Mouse (Mus musculus) limb, embryonic 14.5 days (tissue): ENCODE measurements around the gene Wdr66. TPM values are rescaled to one million over a fixed set of nuclear protein-coding genes. Genes with fewer than 3 reads are reported as not detected.

Experiments
- ATAC-seq: fragments of 200-750 bp; cut with Nextera tagmentation; 2 replicates; pipeline ENCODE4 v1.8.0; 2017; ENCODE audit warnings: low read depth, moderate number of reproducible peaks, moderate TSS enrichment; ENCODE audit not compliant: low FRiP score
- DNase-seq: peaks from one replicate; pipeline ENCODE4 v3.0.0-alpha.2; 2015; ENCODE audit warnings: low spot score
- H3K27ac ChIP-seq: fragments of 300-500 bp; sonication (generic); replicated peaks from 2 replicates; pipeline ENCODE4 v1.5.1; 2014; ENCODE audit warnings: low read depth, mild to moderate bottlenecking, low read length, moderate library complexity, mixed read lengths
- H3K27me3 ChIP-seq: fragments of 300-500 bp; sonication (generic); 2 replicates; pipeline ENCODE4 v1.6.1; 2014; ENCODE audit warnings: low read length, mixed read lengths; ENCODE audit not compliant: control insufficient read depth, insufficient read depth
- H3K36me3 ChIP-seq: fragments of 300-500 bp; sonication (generic); 2 replicates; pipeline ENCODE4 v1.6.1; 2014; ENCODE audit warnings: mild to moderate bottlenecking, low read length, moderate library complexity, mixed read lengths; ENCODE audit not compliant: control insufficient read depth, insufficient read depth
- H3K4me1 ChIP-seq: fragments of 300-500 bp; sonication (generic); 2 replicates; pipeline ENCODE4 v1.6.1; 2014; ENCODE audit warnings: antibody characterized with exemption, low read length, mixed read lengths; ENCODE audit not compliant: control insufficient read depth, insufficient read depth
- H3K4me2 ChIP-seq: fragments of 300-500 bp; sonication (generic); replicated peaks from 2 replicates; pipeline ENCODE4 v1.6.1; 2014; ENCODE audit warnings: low read depth, mild to moderate bottlenecking, low read length, moderate library complexity; ENCODE audit not compliant: severe bottlenecking
- H3K4me3 ChIP-seq: fragments of 300-500 bp; sonication (generic); replicated peaks from 2 replicates; pipeline ENCODE4 v1.5.1; 2014; ENCODE audit warnings: low read length
- H3K9ac ChIP-seq: fragments of 300-500 bp; sonication (generic); 2 replicates; pipeline ENCODE4 v1.6.1; 2014; ENCODE audit warnings: mild to moderate bottlenecking, low read depth, low read length, moderate library complexity; ENCODE audit not compliant: severe bottlenecking
- H3K9me3 ChIP-seq: fragments of 300-500 bp; sonication (generic); 2 replicates; pipeline ENCODE4 v1.6.1; 2016; ENCODE audit warnings: low read length; ENCODE audit not compliant: control insufficient read depth
- POLR2A ChIP-seq: fragments of 200-500 bp; IDR thresholded peaks from 2 replicates; pipeline ENCODE4 v1.8.0; 2012; ENCODE audit warnings: inconsistent platforms, mild to moderate bottlenecking, moderate library complexity, borderline replicate concordance; ENCODE audit not compliant: insufficient read depth, insufficient read length; ENCODE audit errors: extremely low read depth
- WGBS: fragments of 180-500 bp; shearing (Covaris S2); extraction: QIAGEN DNeasy Blood & Tissue Kit; methylation state at CpG from one replicate; pipeline ENCODE4 v1.1.7; 2014; 5-methylcytosine and 5-hydroxymethylcytosine counted together
- polyA plus RNA-seq, 2 experiments: library from polyadenylated mRNA; depleted of rRNA in 1 of 2; stranded (reverse) in 1 of 2; unstranded in 1 of 2; fragments of >200 nt; fragmentation: Nextera tagmentation in 1 of 2; extraction: Ambion mirVana in 1 of 2; gene quantifications; 2 replicates each; pipeline versions ENCODE4 v1.2.1 to v1.2.3; 2012 to 2014

The Wdr66 gene
- polyA plus RNA-seq, 2 experiments: 0.50 to 0.87 TPM

DNA sequence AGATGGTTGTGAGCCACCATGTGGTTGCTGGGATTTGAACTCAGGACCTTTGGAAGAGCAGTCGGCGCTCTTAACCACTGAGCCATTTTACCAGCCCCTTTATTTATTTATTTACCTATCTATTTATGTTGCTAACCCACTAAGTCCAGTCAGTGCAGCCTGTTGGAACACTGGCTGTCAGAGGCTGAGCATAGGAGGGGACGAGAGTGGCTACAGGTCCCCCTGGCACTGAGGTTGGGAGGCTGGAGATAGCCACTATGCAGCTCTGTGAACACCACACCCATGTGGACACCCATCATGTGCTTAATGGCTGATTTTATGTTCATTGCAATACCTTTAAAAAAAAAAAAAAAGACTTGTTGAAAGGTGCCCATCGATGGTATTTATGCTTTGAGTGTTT lies 27.3 kb downstream of the Wdr66 start:
- DNase-seq (no peak), ATAC-seq (no peak)
- 73% methylated on average over 4 of the region's 4 CpGs for WGBS
- H3K4me2 ChIP-seq: 0 out of 2 replicates have a peak overlapping the region, but pooled peaks have one; percentile 5
- H3K9me3 ChIP-seq: no peaks in the 10 kb centered on the region
- H3K4me3 ChIP-seq: no peak overlapping the region
- no peaks in the 10 kb centered on the region for H3K4me1 ChIP-seq
- H3K27ac ChIP-seq: no peak overlapping the region
- no peak for TF ChIP-seq POLR2A
- no peak overlapping the region for H3K9ac ChIP-seq
- no peaks in the 10 kb centered on the region for H3K36me3 ChIP-seq
- no peaks in the 10 kb centered on the region for H3K27me3 ChIP-seq

DNA sequence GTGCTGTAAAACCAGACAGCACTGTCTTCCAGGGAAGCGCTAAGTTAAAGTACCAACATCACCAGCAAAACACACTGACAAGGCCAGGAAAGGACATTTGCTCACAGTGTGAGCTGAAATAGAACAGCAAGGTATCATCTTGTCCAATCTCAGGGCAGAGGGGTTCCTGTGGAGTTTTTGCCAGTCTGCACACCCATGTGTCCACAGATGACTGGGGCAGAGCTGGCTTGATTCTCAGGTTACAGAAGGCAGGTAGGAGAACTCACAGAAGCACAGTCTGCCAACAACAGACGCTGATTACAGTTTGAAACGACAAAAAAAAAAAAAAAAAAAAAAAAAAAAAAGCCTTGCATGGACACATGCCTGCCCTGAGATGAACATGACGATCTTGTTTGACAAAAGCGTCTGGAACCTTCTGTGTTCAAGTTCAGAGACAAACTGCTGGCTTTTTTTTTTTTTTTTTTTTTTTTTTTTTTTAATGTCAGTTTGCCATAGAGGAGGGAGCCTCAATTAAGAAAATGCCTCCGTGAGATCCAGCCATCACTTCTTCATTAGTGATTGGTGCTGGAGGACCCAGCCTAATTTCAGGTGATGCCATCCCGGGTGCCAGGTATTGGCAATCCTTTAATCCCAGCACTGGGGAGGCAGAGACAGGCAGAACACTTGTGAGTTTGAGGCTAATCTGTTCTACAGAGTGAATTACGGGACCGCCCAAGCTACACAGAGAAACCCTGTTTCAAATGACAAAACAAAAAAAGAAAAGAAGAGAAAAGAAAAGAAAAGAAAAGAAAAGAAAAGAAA lies 29.6 kb downstream of the Wdr66 start:
- Histone ChIP-seq H3K27ac (no peak overlapping the region), H3K9ac (no peak overlapping the region), H3K36me3 (no peaks in the 10 kb centered on the region), H3K4me3 (no peak overlapping the region), H3K27me3 (no peaks in the 10 kb centered on the region), H3K4me2 (no peak overlapping the region), H3K9me3 (no peaks in the 10 kb centered on the region), H3K4me1 (no peaks in the 10 kb centered on the region)
- no peak for TF ChIP-seq POLR2A
- ATAC-seq (no peak), DNase-seq (no peak)
- WGBS: 69% methylated on average over 9 of the region's 9 CpGs

DNA sequence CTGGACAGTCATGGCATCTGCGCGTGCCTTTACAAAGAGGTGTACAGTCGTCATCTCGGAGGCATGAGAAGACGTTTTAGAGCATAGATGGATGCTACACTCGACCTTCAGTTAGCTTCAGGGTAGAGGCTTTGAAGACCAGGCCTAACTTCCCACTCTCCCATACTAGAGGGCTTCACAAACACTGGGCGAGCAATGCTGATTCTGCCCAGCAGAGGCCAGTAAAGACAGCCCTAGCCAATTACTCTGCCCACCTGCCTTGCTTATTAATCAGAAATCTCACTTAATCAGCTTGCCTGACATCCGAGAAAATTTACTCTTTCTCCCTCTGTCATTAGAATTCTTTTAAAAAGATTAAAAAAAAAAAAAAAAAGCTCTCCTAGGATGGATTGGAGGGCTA lies 33.3 kb downstream of the Wdr66 start:
- H3K4me3 ChIP-seq: no peak overlapping the region
- no peaks in the 10 kb centered on the region for H3K4me1 ChIP-seq
- H3K4me2 ChIP-seq: no peak overlapping the region
- WGBS: 45% methylated on average over 8 of the region's 8 CpGs
- no peaks in the 10 kb centered on the region for H3K9me3 ChIP-seq
- ATAC-seq (no peak), DNase-seq (no peak)
- no peaks in the 10 kb centered on the region for H3K27me3 ChIP-seq
- H3K9ac ChIP-seq: no peak overlapping the region
- H3K27ac ChIP-seq: no peak overlapping the region
- no peaks in the 10 kb centered on the region for H3K36me3 ChIP-seq
- no peak for TF ChIP-seq POLR2A

DNA sequence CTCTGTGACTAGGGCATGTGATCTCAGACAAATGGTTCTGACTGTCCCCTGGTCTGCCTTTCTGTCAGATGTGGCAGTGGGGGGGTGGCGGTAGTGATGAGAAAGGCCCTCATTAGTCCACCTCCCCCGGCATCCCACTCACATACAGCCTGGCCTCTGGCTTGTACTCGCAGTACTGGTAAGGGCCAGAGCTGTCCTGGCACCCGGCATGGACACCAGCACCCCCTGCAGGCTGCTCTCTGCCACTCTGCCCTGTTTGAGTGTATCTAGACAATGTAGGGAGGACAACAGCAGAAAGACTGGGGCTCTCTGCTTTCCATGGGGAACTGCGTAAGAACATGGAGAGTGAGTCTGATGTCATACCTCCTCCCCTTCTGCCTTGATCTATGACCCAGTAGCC lies 36.2 kb downstream of the Wdr66 start:
- Histone ChIP-seq H3K27ac (no peak overlapping the region), H3K4me1 (no peaks in the 10 kb centered on the region), H3K36me3 (no peaks in the 10 kb centered on the region), H3K4me2 (no peak overlapping the region), H3K9me3 (no peaks in the 10 kb centered on the region), H3K27me3 (no peaks in the 10 kb centered on the region), H3K9ac (no peak overlapping the region), H3K4me3 (no peak overlapping the region)
- ATAC-seq (no peak), DNase-seq (no peak)
- TF ChIP-seq POLR2A: no peak
- WGBS: 90% methylated on average over 5 of the region's 5 CpGs

DNA sequence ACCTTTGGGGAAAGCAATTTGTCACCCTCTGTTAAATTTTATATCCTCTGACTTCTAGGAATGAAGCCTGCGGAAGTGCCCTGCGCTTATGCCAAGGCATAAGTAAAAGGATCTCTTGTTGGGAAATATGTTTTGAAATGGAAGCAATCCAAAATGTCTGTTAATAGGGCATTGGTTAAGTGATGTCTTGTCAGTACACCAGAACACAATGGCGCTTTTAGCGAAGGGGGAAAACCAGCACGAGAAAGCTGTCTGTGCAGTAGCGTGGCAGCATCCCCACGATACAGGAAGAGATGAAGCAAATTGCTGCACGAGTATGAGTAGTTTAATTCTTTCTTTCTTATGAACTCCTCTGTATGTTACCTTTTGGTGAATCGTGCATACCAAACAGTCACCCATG lies 42.8 kb downstream of the Wdr66 start:
- H3K27me3 ChIP-seq: no peaks in the 10 kb centered on the region
- H3K36me3 ChIP-seq: no peaks in the 10 kb centered on the region
- no peaks in the 10 kb centered on the region for H3K9me3 ChIP-seq
- no peak for TF ChIP-seq POLR2A
- no peak overlapping the region for H3K4me3 ChIP-seq
- no peak overlapping the region for H3K27ac ChIP-seq
- no peak overlapping the region for H3K4me2 ChIP-seq
- no peaks in the 10 kb centered on the region for H3K4me1 ChIP-seq
- DNase-seq (no peak), ATAC-seq (no peak)
- H3K9ac ChIP-seq: no peak overlapping the region
- WGBS: 81% methylated on average over 9 of the region's 9 CpGs
